Mouse (Mus musculus): ENCODE results near the gene Fpgs.

Fpgs gene

DNA sequence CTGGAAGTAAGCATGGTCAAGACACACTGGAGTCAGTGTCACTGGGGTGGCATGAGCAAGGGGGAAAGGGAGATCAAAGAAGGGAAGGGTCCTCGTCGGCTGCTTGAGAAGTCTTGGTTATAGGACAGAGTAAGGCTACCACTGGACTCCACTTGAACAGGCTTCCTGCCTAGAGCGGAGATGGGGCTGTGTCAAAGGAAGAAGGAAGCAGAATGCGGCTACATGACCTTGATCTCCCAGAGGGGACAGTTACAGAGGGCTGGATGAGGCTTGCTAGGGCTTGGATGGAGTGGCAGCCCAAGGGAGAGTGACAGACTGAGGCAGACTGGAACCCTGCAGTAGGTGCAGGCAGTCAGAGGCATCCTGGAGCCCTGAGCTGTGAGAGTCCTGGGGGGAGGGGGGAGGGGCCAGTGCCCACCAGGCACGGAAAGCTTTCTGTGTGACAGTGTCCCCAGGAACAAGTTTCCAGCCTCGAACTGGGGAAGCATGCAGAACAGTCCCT is 63.3 kb downstream of the Fpgs start:
- DNase-seq (ENCODE audit: low read depth in 2 of 2, low spot score in 2 of 2): no peak

DNA sequence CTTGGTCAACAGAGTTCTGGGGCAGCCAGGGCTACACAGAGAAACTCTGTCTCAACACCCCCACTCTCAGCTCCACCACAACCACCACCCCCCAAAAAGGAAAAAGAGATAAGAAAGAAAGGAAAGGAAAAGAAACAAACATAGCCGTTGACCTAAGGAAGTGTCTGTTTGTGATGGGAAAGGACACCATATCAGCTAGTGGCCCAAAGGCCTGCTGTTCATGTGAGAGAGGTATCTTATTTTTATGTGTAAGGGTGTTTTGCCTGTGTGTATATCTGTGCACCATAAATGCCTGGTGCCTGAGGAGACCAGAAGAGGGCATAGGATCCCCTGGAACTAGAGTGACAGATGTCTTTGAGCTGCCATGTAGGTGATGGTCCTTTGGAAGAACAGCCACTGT is 64.3 kb downstream of the Fpgs start:
- no peak for DNase-seq (ENCODE audit: low read depth in 2 of 2, low spot score in 2 of 2)

DNA sequence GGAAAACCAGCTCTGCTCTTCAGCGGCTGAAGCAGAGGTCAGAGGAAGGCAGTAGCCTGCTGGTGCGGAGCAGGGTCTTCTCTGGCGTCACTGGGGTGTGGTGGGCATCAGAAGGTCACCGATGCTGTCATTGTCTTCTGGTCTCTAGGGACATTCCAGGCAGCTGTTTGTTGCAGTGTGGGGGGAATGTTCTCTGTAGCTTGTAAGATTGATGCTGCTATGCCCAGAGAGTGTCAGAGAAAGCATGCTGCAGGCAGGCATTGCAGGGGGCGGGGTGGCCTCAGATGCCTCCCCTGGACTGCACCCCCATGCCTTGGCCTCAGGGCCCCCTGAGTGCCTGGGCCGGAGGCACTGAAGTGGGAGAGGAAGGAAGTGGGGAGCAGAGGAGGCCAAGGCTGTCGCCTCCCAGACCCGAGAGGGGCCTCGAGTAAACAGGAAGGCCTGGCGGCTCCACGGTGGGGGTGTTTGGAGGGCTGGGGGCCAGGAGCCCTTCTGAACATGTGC is 66.1 kb downstream of the Fpgs start:
- peak; percentile 45 to 64 for DNase-seq (ENCODE audit: low read depth in 2 of 2, low spot score in 2 of 2)

DNA sequence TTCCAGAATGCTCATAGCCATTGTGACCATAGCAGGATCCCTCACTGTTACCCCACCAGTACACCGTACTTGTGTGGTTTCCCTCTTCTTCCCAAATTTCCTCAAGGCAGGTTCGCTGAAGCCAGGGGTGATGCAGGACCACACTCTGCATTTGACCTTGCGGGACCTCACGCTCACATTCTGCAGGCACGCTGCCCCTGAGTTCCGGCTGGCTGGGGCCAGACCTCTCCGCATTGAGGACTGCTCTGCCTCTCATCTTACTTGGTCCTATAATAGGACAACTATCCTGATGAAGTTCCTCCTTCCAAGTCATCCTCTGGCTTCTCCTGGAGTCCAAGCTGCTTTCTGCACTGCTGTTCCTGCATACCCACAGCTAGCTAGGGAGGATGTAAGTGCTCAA is 67.3 kb downstream of the Fpgs start:
- no peak for DNase-seq (ENCODE audit: low read depth in 2 of 2, low spot score in 2 of 2)

DNA sequence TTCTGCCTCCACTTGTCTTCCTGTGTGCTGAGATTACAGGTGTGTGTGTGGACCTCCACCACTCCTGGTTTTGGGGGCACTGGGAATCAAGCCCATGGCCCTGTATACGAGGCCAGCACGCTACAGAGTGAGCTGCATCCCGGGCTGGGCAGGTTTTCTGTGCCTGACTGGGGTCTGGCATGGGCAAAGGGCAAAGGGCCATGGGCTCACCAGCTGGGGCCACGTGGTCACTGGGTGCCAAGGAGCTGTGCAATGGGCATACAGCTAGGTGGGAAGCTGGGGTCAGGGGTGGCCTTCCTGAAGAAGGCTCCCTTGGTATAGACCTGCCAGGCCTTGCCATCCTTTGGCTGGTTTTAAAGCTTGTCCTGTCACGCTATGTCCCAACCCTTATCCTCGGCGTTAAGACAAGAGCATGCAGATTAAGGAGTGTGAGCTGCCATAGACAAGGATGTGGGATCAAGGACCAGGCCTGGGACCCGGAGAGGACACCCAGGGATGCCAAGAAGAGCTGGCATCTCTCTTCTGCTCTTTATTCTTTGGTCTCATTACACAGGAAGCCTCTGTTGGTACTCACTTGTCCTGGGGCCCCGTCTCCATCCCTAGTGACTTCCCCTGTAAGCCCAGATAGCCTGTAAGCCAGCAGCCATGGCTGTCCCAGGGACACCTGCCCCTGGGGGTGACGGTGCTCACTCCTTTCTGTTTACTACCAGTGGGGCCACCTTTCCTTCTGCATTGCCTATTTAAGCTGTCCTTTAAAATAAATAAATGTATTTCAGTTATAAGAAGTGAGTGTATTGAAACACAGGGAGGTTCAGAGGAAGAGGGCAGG is 69.5 kb downstream of the Fpgs start:
- DNase-seq (ENCODE audit: low read depth in 2 of 2, low spot score in 2 of 2): no peak

DNA sequence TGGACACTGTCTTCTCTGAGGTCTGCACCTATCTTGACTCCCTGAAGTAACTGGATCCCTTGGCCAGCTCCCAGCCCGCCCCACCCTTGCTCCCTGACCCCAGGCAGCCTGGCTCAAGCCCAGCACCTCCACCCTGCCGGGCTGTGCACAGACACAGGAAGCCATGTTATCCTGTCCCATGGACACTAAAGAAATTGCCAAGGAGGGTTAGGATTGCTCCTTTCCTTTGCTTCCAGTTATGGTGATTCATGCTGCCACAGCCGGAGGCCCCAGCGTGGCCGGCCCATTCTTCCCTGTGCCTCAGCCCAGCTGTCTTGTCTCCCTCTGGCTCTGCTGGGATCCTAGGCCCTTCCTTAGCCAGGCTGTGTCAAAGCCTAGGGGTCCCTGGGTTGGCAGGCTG is 70.3 kb downstream of the Fpgs start:
- DNase-seq (ENCODE audit: low read depth in 2 of 2, low spot score in 2 of 2): no peak

Measured in CD8-positive naive resting alpha-beta T cell, adult 2 months (primary cell).